Mouse (Mus musculus): ENCODE data around the gene Arntl.
"Not testable (repeated sequence)": the region's sequence is repeated elsewhere in the genome, so short reads cannot be mapped to it uniquely, and the experiment has no call there.

The Arntl gene

GRCm38 (mm10) chr7:113251001-113251400 is 43.7 kb downstream of the Arntl start:
- no peak for DNase-seq (ENCODE audit: low spot score in 2 of 2)

GRCm38 (mm10) chr7:113251554-113251953 is 44.3 kb downstream of the Arntl start:
- DNase-seq (ENCODE audit: low spot score in 2 of 2) = no peak

GRCm38 (mm10) chr7:113253777-113254405 is 46.6 kb downstream of the Arntl start:
- DNase-seq (ENCODE audit: low spot score in 2 of 2) = no peak

GRCm38 (mm10) chr7:113256046-113256445 is 48.8 kb downstream of the Arntl start:
- no peak for DNase-seq (ENCODE audit: low spot score in 2 of 2)

GRCm38 (mm10) chr7:113258430-113258829 is 51.2 kb downstream of the Arntl start:
- no peak for DNase-seq (ENCODE audit: low spot score in 2 of 2)

GRCm38 (mm10) chr7:113260321-113261167 is 53.3 kb downstream of the Arntl start:
- DNase-seq (ENCODE audit: low spot score in 2 of 2) = no peak

GRCm38 (mm10) chr7:113261690-113262089 is 54.4 kb downstream of the Arntl start:
- DNase-seq (ENCODE audit: low spot score in 2 of 2) = no peak

GRCm38 (mm10) chr7:113262510-113263467 is 55.5 kb downstream of the Arntl start:
- DNase-seq (ENCODE audit: low spot score in 2 of 2) = not testable (repeated sequence)

- DNase-seq (ENCODE audit: low spot score in 2 of 2) = no peak
Observed at GRCm38 (mm10) chr7:113263990-113264389, 56.7 kb downstream of the Arntl start.

GRCm38 (mm10) chr7:113268287-113268686 is 61.0 kb downstream of the Arntl start:
- DNase-seq (ENCODE audit: low spot score in 2 of 2) = peak in 1 of 2 experiments; percentile 63

- no peak for DNase-seq (ENCODE audit: low spot score in 2 of 2)
Observed at GRCm38 (mm10) chr7:113269081-113269480, 61.8 kb downstream of the Arntl start.

- DNase-seq (ENCODE audit: low spot score in 2 of 2) = no peak
Observed at GRCm38 (mm10) chr7:113269921-113270320, 62.7 kb downstream of the Arntl start.

- no peak for DNase-seq (ENCODE audit: low spot score in 2 of 2)
Observed at GRCm38 (mm10) chr7:113270551-113270950, 63.3 kb downstream of the Arntl start.

GRCm38 (mm10) chr7:113270991-113271390 is 63.7 kb downstream of the Arntl start:
- no peak for DNase-seq (ENCODE audit: low spot score in 2 of 2)

GRCm38 (mm10) chr7:113272338-113272997 is 65.2 kb downstream of the Arntl start:
- no peak for DNase-seq (ENCODE audit: low spot score in 2 of 2)

GRCm38 (mm10) chr7:113277245-113277644 is 70.0 kb downstream of the Arntl start:
- no peak for DNase-seq (ENCODE audit: low spot score in 2 of 2)

GRCm38 (mm10) chr7:113278493-113278892 is 71.2 kb downstream of the Arntl start:
- DNase-seq (ENCODE audit: low spot score in 2 of 2) = no peak

- no peak for DNase-seq (ENCODE audit: low spot score in 2 of 2)
Observed at GRCm38 (mm10) chr7:113279246-113279645, 72.0 kb downstream of the Arntl start.

GRCm38 (mm10) chr7:113285405-113285804 is 78.1 kb downstream of the Arntl start:
- no peak for DNase-seq (ENCODE audit: low spot score in 2 of 2)

GRCm38 (mm10) chr7:113289211-113289610 is 81.9 kb downstream of the Arntl start:
- no peak for DNase-seq (ENCODE audit: low spot score in 2 of 2)

- DNase-seq (ENCODE audit: low spot score in 2 of 2) = no peak
Observed at GRCm38 (mm10) chr7:113291741-113292140, 84.5 kb downstream of the Arntl start.
